In the genomic region with DNA sequence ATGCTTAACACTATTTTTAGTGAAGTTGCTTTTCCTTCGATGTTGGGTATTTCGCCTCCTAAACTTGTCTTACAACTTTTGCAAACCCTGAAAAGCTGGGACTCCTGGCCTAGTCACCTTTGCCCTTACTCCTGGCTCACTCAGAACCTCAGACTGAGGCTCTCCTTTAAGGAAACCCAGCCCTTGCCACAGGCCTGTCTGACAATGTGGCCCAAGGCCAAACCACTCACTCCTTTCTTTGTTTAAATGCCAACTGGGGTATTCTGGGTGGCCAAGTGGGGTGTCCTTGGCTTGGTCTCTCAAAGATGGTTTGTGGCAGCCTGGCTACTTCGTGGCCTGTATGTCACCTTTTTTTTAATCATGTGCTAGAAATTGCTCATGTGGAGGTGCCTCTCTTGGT, we compare ENCODE assay signal across 8 mouse cellular contexts. TPM values are rescaled to one million over a fixed set of nuclear protein-coding genes. Genes with fewer than 3 reads are reported as not detected.
DNase-seq lines count a peak whose midpoint lies in the region; ATAC-seq and TF ChIP-seq lines count a peak whose summit lies in the region.

No protein-coding gene starts in this region.

- H3K27ac ChIP-seq in testis, adult 2 months (ENCODE audit: control insufficient read depth, insufficient read depth, low read depth, low read length), result no peak overlapping the region; the same call in 1 of the 2 replicates
- peak overlapping the region; percentile 30; the same call in 1 of the 2 replicates for H3K27ac ChIP-seq in hindbrain, embryonic 13.5 days
- peak overlapping the region; percentile 81 for H3K27ac ChIP-seq in liver, embryonic 12.5 days
- peak overlapping the region; percentile 94 for H3K27ac ChIP-seq in stomach, embryonic 15.5 days

- 2% methylated on average over 3 of the region's 3 CpGs for WGBS in hindbrain, embryonic 13.5 days
- WGBS in liver, embryonic 12.5 days (ENCODE audit: insufficient replicate concordance), result 4% methylated on average over 3 of the region's 3 CpGs
- WGBS in stomach, embryonic 15.5 days, result 3% methylated on average over 3 of the region's 3 CpGs

- peak overlapping the region; percentile 97 for H3K4me3 ChIP-seq in testis, adult 2 months (ENCODE audit: control insufficient read depth, low read depth, low read length)
- peak overlapping the region; percentile 93 for H3K4me3 ChIP-seq in hindbrain, embryonic 13.5 days
- peak overlapping the region; percentile 92 for H3K4me3 ChIP-seq in liver, embryonic 12.5 days
- H3K4me3 ChIP-seq in stomach, embryonic 15.5 days (replicated peaks), result peak overlapping the region; percentile 94

- no peak for TF ChIP-seq POLR2A in testis, adult 2 months (IDR thresholded peaks at IDR 0.05; ENCODE audit: control insufficient read depth, low read depth, low read length)
- no peak for TF ChIP-seq POLR2A in brain, embryonic 14.5 days (IDR thresholded peaks at IDR 0.05; ENCODE audit: borderline replicate concordance, extremely low read depth, insufficient read depth, insufficient read length, poor library complexity, severe bottlenecking)

- peaks cover 8% of the 10 kb centered on the region for H3K4me1 ChIP-seq in testis, adult 2 months (ENCODE audit: control insufficient read depth, insufficient read depth, low read length)
- H3K4me1 ChIP-seq in hindbrain, embryonic 13.5 days (replicated peaks), result peaks cover 19% of the 10 kb centered on the region
- peaks cover 46% of the 10 kb centered on the region for H3K4me1 ChIP-seq in liver, embryonic 12.5 days
- 0 out of 2 replicates have a peak, but pooled peaks cover 5% of the 10 kb centered on the region for H3K4me1 ChIP-seq in stomach, embryonic 15.5 days

- peaks cover 1% of the 10 kb centered on the region; the same call in 1 of the 2 replicates for H3K36me3 ChIP-seq in testis, adult 2 months (ENCODE audit: control insufficient read depth, insufficient read depth, low read length)
- peaks cover 33% of the 10 kb centered on the region for H3K36me3 ChIP-seq in hindbrain, embryonic 13.5 days
- peaks cover 46% of the 10 kb centered on the region for H3K36me3 ChIP-seq in liver, embryonic 12.5 days
- peaks cover 21% of the 10 kb centered on the region; the same call in 1 of the 2 replicates for H3K36me3 ChIP-seq in stomach, embryonic 15.5 days

- H3K9ac ChIP-seq in hindbrain, embryonic 13.5 days, result peak overlapping the region; percentile 93
- peak overlapping the region; percentile 98 for H3K9ac ChIP-seq in liver, embryonic 12.5 days
- H3K9ac ChIP-seq in stomach, embryonic 15.5 days, result peak overlapping the region; percentile 82

- TF ChIP-seq CTCF in testis, adult 2 months (IDR thresholded peaks at IDR 0.05; ENCODE audit: control insufficient read depth, insufficient read depth, insufficient replicate concordance, low read depth, low read length), result no peak
- TF ChIP-seq CTCF in brain, embryonic 14.5 days (IDR thresholded peaks at IDR 0.05; ENCODE audit: borderline replicate concordance, extremely low read depth, insufficient read depth, insufficient read length), result no peak

- no peaks in the 10 kb centered on the region for H3K27me3 ChIP-seq in testis, adult 2 months (ENCODE audit: control insufficient read depth, insufficient read depth, low read length)
- H3K27me3 ChIP-seq in hindbrain, embryonic 13.5 days, result no peaks in the 10 kb centered on the region
- no peaks in the 10 kb centered on the region for H3K27me3 ChIP-seq in liver, embryonic 12.5 days (replicated peaks)
- H3K27me3 ChIP-seq in stomach, embryonic 15.5 days (replicated peaks), result no peaks in the 10 kb centered on the region

- H3K9me3 ChIP-seq in hindbrain, embryonic 13.5 days, result no peaks in the 10 kb centered on the region
- H3K9me3 ChIP-seq in liver, embryonic 12.5 days (replicated peaks), result no peaks in the 10 kb centered on the region
- H3K9me3 ChIP-seq in stomach, embryonic 15.5 days, result no peaks in the 10 kb centered on the region

- ATAC-seq in hindbrain, embryonic 13.5 days (ENCODE audit: low FRiP score), result no peak
- no peak for ATAC-seq in liver, embryonic 12.5 days
- ATAC-seq in stomach, embryonic 15.5 days (ENCODE audit: insufficient read depth, low FRiP score, low read depth), result no peak
- no peak for ATAC-seq in activated CD4-positive, CD25-positive, alpha-beta regulatory T cell, adult 4 months

- no peak for DNase-seq in testis, postnatal 14 days (ENCODE audit: low spot score)
- DNase-seq in brain, embryonic 14.5 days (ENCODE audit: low read depth), result peak; percentile 56
- no peak for DNase-seq in left cerebral cortex, adult 9 months (ENCODE audit: low spot score in 2 of 2)

- H3K4me2 ChIP-seq in hindbrain, embryonic 13.5 days, result peak overlapping the region; percentile 89
- H3K4me2 ChIP-seq in liver, embryonic 12.5 days, result peak overlapping the region; percentile 86
- H3K4me2 ChIP-seq in stomach, embryonic 15.5 days, result peak overlapping the region; percentile 72

RNA-seq across cellular contexts. Expression of gene Cdc25a, which starts 1.4 kb away (rescaled TPM):
- 25.1 and 26.0 TPM in 2 replicates for polyA plus RNA-seq in testis, adult 2 months (2012; rRNA removed)
- polyA plus RNA-seq in brain, embryonic 14.5 days (2012; rRNA removed), result 15.4 and 16.7 TPM in 2 replicates
- polyA plus RNA-seq in hindbrain, embryonic 13.5 days (2015; fragmentation: Nextera tagmentation; extraction: Ambion mirVana), result 18.0 and 18.5 TPM in 2 replicates
- polyA plus RNA-seq in liver, embryonic 12.5 days (2016; fragmentation: Nextera tagmentation; extraction: Ambion mirVana), result 34.9 and 36.4 TPM in 2 replicates
- polyA plus RNA-seq in stomach, embryonic 15.5 days (2015; fragmentation: Nextera tagmentation; extraction: Ambion mirVana), result 28.8 and 33.2 TPM in 2 replicates
- polyA plus RNA-seq in activated CD4-positive, CD25-positive, alpha-beta regulatory T cell, adult 4 months (2017; shearing (Covaris generic)), result 1 to 10 TPM; 7.1 to 7.7 TPM

RNA-seq across cellular contexts. Expression of gene Camp, which starts 27.3 kb away (rescaled TPM):
- polyA plus RNA-seq in testis, adult 2 months (2012; rRNA removed), result not detected in 2 replicates
- polyA plus RNA-seq in brain, embryonic 14.5 days (2012; rRNA removed), result 0.53 and 0.94 TPM in 2 replicates
- 0.84 and 1.3 TPM in 2 replicates for polyA plus RNA-seq in hindbrain, embryonic 13.5 days (2015; fragmentation: Nextera tagmentation; extraction: Ambion mirVana)
- 25.2 and 31.4 TPM in 2 replicates for polyA plus RNA-seq in liver, embryonic 12.5 days (2016; fragmentation: Nextera tagmentation; extraction: Ambion mirVana)
- polyA plus RNA-seq in stomach, embryonic 15.5 days (2015; fragmentation: Nextera tagmentation; extraction: Ambion mirVana), result 22.7 and 24.2 TPM in 2 replicates
- not detected for polyA plus RNA-seq in activated CD4-positive, CD25-positive, alpha-beta regulatory T cell, adult 4 months (2017; shearing (Covaris generic))

RNA-seq across cellular contexts. Expression of gene Nme6, which starts 44.2 kb away (rescaled TPM):
- polyA plus RNA-seq in testis, adult 2 months (2012; rRNA removed), result 159 and 176 TPM in 2 replicates
- polyA plus RNA-seq in brain, embryonic 14.5 days (2012; rRNA removed), result 54.5 and 62.4 TPM in 2 replicates
- polyA plus RNA-seq in hindbrain, embryonic 13.5 days (2015; fragmentation: Nextera tagmentation; extraction: Ambion mirVana), result 65.7 and 69.1 TPM in 2 replicates
- 59.0 and 61.2 TPM in 2 replicates for polyA plus RNA-seq in liver, embryonic 12.5 days (2016; fragmentation: Nextera tagmentation; extraction: Ambion mirVana)
- 66.8 and 67.7 TPM in 2 replicates for polyA plus RNA-seq in stomach, embryonic 15.5 days (2015; fragmentation: Nextera tagmentation; extraction: Ambion mirVana)
- polyA plus RNA-seq in activated CD4-positive, CD25-positive, alpha-beta regulatory T cell, adult 4 months (2017; shearing (Covaris generic)), result 1 to 10 TPM; 6.7 to 8.9 TPM

RNA-seq across cellular contexts. Expression of gene Map4, which starts 54.5 kb away (rescaled TPM):
- polyA plus RNA-seq in testis, adult 2 months (2012; rRNA removed), result 282 and 295 TPM in 2 replicates
- polyA plus RNA-seq in brain, embryonic 14.5 days (2012; rRNA removed), result 161 and 224 TPM in 2 replicates
- polyA plus RNA-seq in hindbrain, embryonic 13.5 days (2015; fragmentation: Nextera tagmentation; extraction: Ambion mirVana), result 156 and 166 TPM in 2 replicates
- polyA plus RNA-seq in liver, embryonic 12.5 days (2016; fragmentation: Nextera tagmentation; extraction: Ambion mirVana), result 18.6 and 19.1 TPM in 2 replicates
- polyA plus RNA-seq in stomach, embryonic 15.5 days (2015; fragmentation: Nextera tagmentation; extraction: Ambion mirVana), result 55.6 and 63.8 TPM in 2 replicates
- polyA plus RNA-seq in activated CD4-positive, CD25-positive, alpha-beta regulatory T cell, adult 4 months (2017; shearing (Covaris generic)), result 10 to 100 TPM; 40.8 to 42.7 TPM

Comparison
In these comparisons a context has a peak if more than half of its experiments do, and no peak if none do; other contexts are left out.
1. RNA of gene Camp, which starts 27.3 kb away (polyA plus RNA-seq): 25.2 to 31.4 TPM in liver, embryonic 12.5 days and 22.7 to 24.2 TPM in stomach, embryonic 15.5 days; 0.53 to 0.94 TPM in brain, embryonic 14.5 days, 0.84 to 1.3 TPM in hindbrain, embryonic 13.5 days, not detected in activated CD4-positive, CD25-positive, alpha-beta regulatory T cell, adult 4 months and not detected in testis, adult 2 months; every median in the first group is over 10 times any median in the second.
2. Peak in every context shown above with its lines, with median percentiles within 50 percentile points of each other: H3K4me3 ChIP-seq, H3K4me2 ChIP-seq and H3K9ac ChIP-seq.